Mouse (Mus musculus): ENCODE results near the gene Herc6. TPM values are rescaled to one million over a fixed set of nuclear protein-coding genes. Genes with fewer than 3 reads are reported as not detected.

The Herc6 gene
- total and polyA plus RNA-seq, 3 experiments = 2.4 to 5.1 TPM; not detected in 1

- Histone ChIP-seq H3K9ac (ENCODE audit: control insufficient read depth, low read depth, low read length, poor library complexity, severe bottlenecking) (no peak overlapping the region), H3K9me3 (replicated peaks; ENCODE audit: insufficient read depth, low read length) (no peaks in the 10 kb centered on the region), H3K27ac (ENCODE audit: control insufficient read depth, low read depth, low read length) (no peak overlapping the region), H3K27me3 (ENCODE audit: control insufficient read depth in 1 of 2, insufficient read depth in 2 of 2, low read length in 2 of 2) (peaks cover 0 to 2% of the 10 kb centered on the region in 2 experiments; a peak in 3 of 4 replicates), H3K79me2 (ENCODE audit: control insufficient read depth, insufficient read depth, low read length, poor library complexity) (no peaks in the 10 kb centered on the region), H3K36me3 (ENCODE audit: control insufficient read depth in 1 of 2, insufficient read depth in 2 of 2, low read length in 2 of 2) (peaks cover 0 to 9% of the 10 kb centered on the region in 2 experiments; a peak in 2 of 4 replicates), H3K4me1 (ENCODE audit: control insufficient read depth in 1 of 2, insufficient read depth in 2 of 2, low read length in 2 of 2) (peaks cover 0 to 8% of the 10 kb centered on the region in 2 experiments; a peak in 2 of 4 replicates), H3K4me3 (ENCODE audit: control insufficient read depth in 1 of 2, insufficient read depth in 1 of 2, low read depth in 2 of 2, low read length in 2 of 2) (no peak overlapping the region)
- DNase-seq (ENCODE audit: low read depth, low spot score) = peak; percentile 17
- TF ChIP-seq POLR2A (IDR thresholded peaks at IDR 0.05; ENCODE audit: control insufficient read depth in 1 of 2, insufficient read depth in 1 of 2, low read depth in 1 of 2, low read length in 2 of 2, poor library complexity in 1 of 2) (no peak), E2F4 (IDR thresholded peaks at IDR 0.05; ENCODE audit: borderline replicate concordance, low read depth, low read length) (no peak), SIN3A (IDR thresholded peaks at IDR 0.05; ENCODE audit: low read length) (no peak), USF1 (IDR thresholded peaks at IDR 0.05; ENCODE audit: low read depth, low read length) (no peak), CHD2 (IDR thresholded peaks at IDR 0.05; ENCODE audit: low read length) (no peak), NELFE (IDR thresholded peaks at IDR 0.05; ENCODE audit: low read depth, low read length) (no peak), JUND (IDR thresholded peaks at IDR 0.05; ENCODE audit: low read depth, low read length) (no peak), SMC3 (IDR thresholded peaks at IDR 0.05; ENCODE audit: low read depth, low read length) (no peak), ZC3H11A (IDR thresholded peaks at IDR 0.05; ENCODE audit: low read depth, low read length) (no peak), MAFK (IDR thresholded peaks at IDR 0.05; ENCODE audit: borderline replicate concordance, low read depth, low read length) (no peak), CTCF (IDR thresholded peaks at IDR 0.05 in 2 of 3, conservative IDR thresholded peaks at IDR 0.05 in 1 of 3; ENCODE audit: control insufficient read depth in 1 of 3, insufficient read depth in 1 of 3, low read depth in 2 of 3, low read length in 3 of 3, poor library complexity in 1 of 3, severe bottlenecking in 1 of 3) (no peak)
Observed at GRCm38 (mm10) chr6:57544866-57545265, 35.9 kb upstream of the Herc6 start.

- TF ChIP-seq ELF1 (IDR thresholded peaks at IDR 0.05; ENCODE audit: low read depth, low read length) = no peak
- H3K27me3 ChIP-seq (ENCODE audit: control insufficient read depth in 1 of 2, insufficient read depth in 2 of 2, low read length in 2 of 2) = peaks cover 0 to 2% of the 10 kb centered on the region in 2 experiments; a peak in 3 of 4 replicates
- no peak overlapping the region for H3K4me3 ChIP-seq (ENCODE audit: control insufficient read depth in 1 of 2, insufficient read depth in 1 of 2, low read depth in 2 of 2, low read length in 2 of 2)
- no peak overlapping the region for H3K9ac ChIP-seq (ENCODE audit: control insufficient read depth, low read depth, low read length, poor library complexity, severe bottlenecking)
- no peak for DNase-seq (ENCODE audit: low read depth, low spot score)
- H3K4me1 ChIP-seq (ENCODE audit: control insufficient read depth in 1 of 2, insufficient read depth in 2 of 2, low read length in 2 of 2) = no peaks in the 10 kb centered on the region
- no peaks in the 10 kb centered on the region for H3K9me3 ChIP-seq (replicated peaks; ENCODE audit: insufficient read depth, low read length)
- no peak overlapping the region for H3K27ac ChIP-seq (ENCODE audit: control insufficient read depth, low read depth, low read length)
- no peaks in the 10 kb centered on the region for H3K79me2 ChIP-seq (ENCODE audit: control insufficient read depth, insufficient read depth, low read length, poor library complexity)
- H3K36me3 ChIP-seq (ENCODE audit: control insufficient read depth in 1 of 2, insufficient read depth in 2 of 2, low read length in 2 of 2) = no peaks in the 10 kb centered on the region
Observed at GRCm38 (mm10) chr6:57551211-57551796, 29.5 kb upstream of the Herc6 start.

- no peak overlapping the region for H3K4me3 ChIP-seq (ENCODE audit: control insufficient read depth in 1 of 2, insufficient read depth in 1 of 2, low read depth in 2 of 2, low read length in 2 of 2)
- DNase-seq (ENCODE audit: low read depth, low spot score) = no peak
- TF ChIP-seq TCF12 (IDR thresholded peaks at IDR 0.05; ENCODE audit: low read depth, low read length) = no peak
- no peak for TF ChIP-seq RCOR1 (IDR thresholded peaks at IDR 0.05; ENCODE audit: low read depth, low read length)
- TF ChIP-seq UBTF (IDR thresholded peaks at IDR 0.05; ENCODE audit: borderline replicate concordance, insufficient read depth, low read depth, low read length) = no peak
- no peak for TF ChIP-seq SMC3 (IDR thresholded peaks at IDR 0.05; ENCODE audit: low read depth, low read length)
- no peak for TF ChIP-seq MEF2A (IDR thresholded peaks at IDR 0.05; ENCODE audit: extremely low read depth, insufficient replicate concordance, low read depth, low read length, poor library complexity, severe bottlenecking)
- TF ChIP-seq POLR2AphosphoS5 (IDR thresholded peaks at IDR 0.05; ENCODE audit: borderline replicate concordance, low read depth, low read length) = no peak
Observed at GRCm38 (mm10) chr6:57557796-57558317, 22.9 kb upstream of the Herc6 start.

More at GRCm38 (mm10) chr6:57557796-57558317, 22.9 kb upstream of the Herc6 start:
- Histone ChIP-seq H3K9ac (ENCODE audit: control insufficient read depth, low read depth, low read length, poor library complexity, severe bottlenecking) (no peak overlapping the region), H3K36me3 (ENCODE audit: control insufficient read depth in 1 of 2, insufficient read depth in 2 of 2, low read length in 2 of 2) (no peaks in the 10 kb centered on the region), H3K27ac (ENCODE audit: control insufficient read depth, low read depth, low read length) (no peak overlapping the region), H3K27me3 (ENCODE audit: control insufficient read depth in 1 of 2, insufficient read depth in 2 of 2, low read length in 2 of 2) (no peaks in the 10 kb centered on the region; a peak in 1 of 4 replicates), H3K9me3 (replicated peaks; ENCODE audit: insufficient read depth, low read length) (no peaks in the 10 kb centered on the region), H3K79me2 (ENCODE audit: control insufficient read depth, insufficient read depth, low read length, poor library complexity) (no peaks in the 10 kb centered on the region), H3K4me1 (ENCODE audit: control insufficient read depth in 1 of 2, insufficient read depth in 2 of 2, low read length in 2 of 2) (no peaks in the 10 kb centered on the region)

Measured in MEL (cell line).